Mouse (Mus musculus): Measurements from ENCODE around the gene Napb. TPM values are rescaled to one million over a fixed set of nuclear protein-coding genes. Genes with fewer than 3 reads are reported as not detected.
"Not testable (repeated sequence)": the region's sequence is repeated elsewhere in the genome, so short reads cannot be mapped to it uniquely, and the experiment has no call there.

Napb gene
- 5.6 and 7.4 TPM in 2 replicates for polyA plus RNA-seq (2014; fragmentation: Nextera tagmentation; extraction: Ambion mirVana)

DNA sequence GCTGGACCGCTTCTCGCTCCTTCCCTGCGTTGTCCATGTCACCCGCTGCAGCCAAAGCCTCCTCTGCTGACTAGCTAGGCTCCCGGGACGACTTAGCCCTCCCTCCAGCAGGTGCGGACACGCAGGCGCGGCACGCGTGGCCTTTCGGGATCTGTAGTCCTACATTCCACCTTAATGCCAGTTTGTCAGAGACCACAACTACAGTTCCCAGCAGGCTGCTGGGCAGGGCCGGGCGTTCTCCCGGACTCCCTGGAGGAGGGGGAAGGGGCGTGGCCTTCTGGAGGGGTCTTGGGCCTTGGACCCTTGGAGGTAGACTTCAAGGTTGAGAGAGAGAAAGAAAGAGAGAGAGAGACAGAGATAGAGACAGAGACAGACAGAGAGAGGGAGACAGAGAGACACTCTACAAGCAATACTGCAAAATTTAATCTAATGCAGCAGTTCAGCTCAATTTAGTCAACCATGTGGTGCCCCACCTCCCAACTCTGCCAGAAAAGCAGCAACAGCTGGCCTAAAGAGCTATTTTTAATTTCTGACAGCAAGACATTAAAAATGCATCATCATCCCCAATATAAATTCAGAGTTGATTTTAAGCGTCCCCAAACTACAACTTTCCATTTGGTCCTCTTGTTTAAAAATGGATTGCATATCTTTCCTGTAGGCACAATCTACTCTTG, at the start of gene Napb:
TSS of gene Napb (minus strand) at position 141 of the 674 bp plus-strand sequence.
- Histone ChIP-seq H3K4me2 (ENCODE audit: low read depth, low read length) (peak within 1 kb of the TSS; percentile 88), H3K27me3 (ENCODE audit: control insufficient read depth, insufficient read depth, low read length) (no peaks in the 10 kb centered on the region), H3K9me3 (replicated peaks; ENCODE audit: control insufficient read depth, low read length) (no peaks in the 10 kb centered on the region), H3K27ac (replicated peaks; ENCODE audit: low read depth, low read length) (no peak within 1 kb of the TSS), H3K9ac (replicated peaks; ENCODE audit: low read length) (peak within 1 kb of the TSS; percentile 76), H3K36me3 (replicated peaks; ENCODE audit: control insufficient read depth, insufficient read depth, low read depth, low read length) (no peaks in the 10 kb centered on the region), H3K4me3 (ENCODE audit: low read depth, low read length) (peak within 1 kb of the TSS; percentile 50), H3K4me1 (ENCODE audit: control insufficient read depth, insufficient read depth, low read length) (no peaks in the 10 kb centered on the region)
- DNase-seq (ENCODE audit: low spot score) (peak; percentile 96), ATAC-seq (replicated peaks; ENCODE audit: insufficient number of reproducible peaks, low FRiP score, low TSS enrichment, low read depth) (peak; percentile 100)
- WGBS: 4% methylated on average over 18 of the region's 18 CpGs

DNA sequence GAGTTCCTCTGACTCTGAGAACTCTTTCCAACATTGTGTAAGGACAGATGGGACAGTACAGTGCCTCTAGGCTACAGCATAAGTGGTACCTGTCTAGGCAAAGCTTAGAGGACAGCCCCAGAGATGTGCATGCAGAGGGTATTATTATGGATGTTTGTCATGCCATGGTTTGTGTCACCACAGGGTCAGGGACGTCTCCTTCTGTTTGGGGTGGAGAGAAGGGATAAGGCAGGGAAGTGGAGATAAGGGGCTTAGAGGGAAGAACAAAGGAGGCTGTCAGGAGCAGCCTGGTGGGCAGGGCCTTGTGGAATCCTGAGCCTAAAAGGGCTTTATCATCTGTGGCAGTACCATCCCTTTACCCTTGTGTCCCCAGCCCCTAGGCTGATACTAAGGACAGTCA, 49.4 kb upstream of the Napb start, which contains the start of gene 8030411F24Rik:
TSS of gene 8030411F24Rik (plus strand) at position 301 of the 400 bp plus-strand sequence.
- WGBS: 22% methylated on average over 1 of the region's 1 CpGs
- DNase-seq (ENCODE audit: low spot score): no peak
- no peaks in the 10 kb centered on the region for H3K9me3 ChIP-seq (replicated peaks; ENCODE audit: control insufficient read depth, low read length)

DNA sequence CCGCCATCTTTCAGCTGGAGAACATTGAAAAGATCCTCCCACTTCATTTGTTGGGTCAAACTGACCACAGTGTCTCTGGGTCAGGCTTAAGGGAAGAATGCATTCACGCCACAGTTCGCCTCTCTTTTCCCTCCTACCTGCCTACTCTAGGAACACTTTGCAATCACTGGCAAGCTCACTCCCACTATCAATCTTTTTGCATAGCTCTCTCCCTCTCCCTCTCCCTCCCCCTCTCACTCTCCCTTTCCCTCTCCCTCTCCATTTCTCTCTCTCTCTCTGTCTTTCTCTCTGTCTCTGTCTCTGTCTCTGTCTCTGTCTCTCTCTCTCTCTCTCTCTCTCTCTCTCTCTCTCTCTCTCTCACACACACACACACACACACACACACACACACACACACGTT, 39.1 kb upstream of the Napb start, which contains the start of gene Cst11:
TSS of gene Cst11 (minus strand) at position 101 of the 400 bp plus-strand sequence.
- 91% methylated on average over 4 of the region's 4 CpGs for WGBS
- H3K9me3 ChIP-seq (replicated peaks; ENCODE audit: control insufficient read depth, low read length); H3K27me3 ChIP-seq (ENCODE audit: control insufficient read depth, insufficient read depth, low read length); ATAC-seq (replicated peaks; ENCODE audit: insufficient number of reproducible peaks, low FRiP score, low TSS enrichment, low read depth); H3K27ac ChIP-seq (replicated peaks; ENCODE audit: low read depth, low read length); H3K36me3 ChIP-seq (replicated peaks; ENCODE audit: control insufficient read depth, insufficient read depth, low read depth, low read length); H3K4me2 ChIP-seq (ENCODE audit: low read depth, low read length); H3K4me3 ChIP-seq (ENCODE audit: low read depth, low read length); H3K9ac ChIP-seq (replicated peaks; ENCODE audit: low read length); DNase-seq (ENCODE audit: low spot score); H3K4me1 ChIP-seq (ENCODE audit: control insufficient read depth, insufficient read depth, low read length): not testable (repeated sequence)

More for the DNA sequence above, 49.4 kb upstream of the Napb start, which contains the start of gene 8030411F24Rik:
- no peak within 1 kb of the TSS for H3K27ac ChIP-seq (replicated peaks; ENCODE audit: low read depth, low read length)
- H3K4me1 ChIP-seq (ENCODE audit: control insufficient read depth, insufficient read depth, low read length): no peaks in the 10 kb centered on the region
- no peak within 1 kb of the TSS for H3K9ac ChIP-seq (replicated peaks; ENCODE audit: low read length)
- no peaks in the 10 kb centered on the region for H3K36me3 ChIP-seq (replicated peaks; ENCODE audit: control insufficient read depth, insufficient read depth, low read depth, low read length)
- H3K4me3 ChIP-seq (ENCODE audit: low read depth, low read length): no peak within 1 kb of the TSS
- H3K4me2 ChIP-seq (ENCODE audit: low read depth, low read length): no peak within 1 kb of the TSS
- no peaks in the 10 kb centered on the region for H3K27me3 ChIP-seq (ENCODE audit: control insufficient read depth, insufficient read depth, low read length)
- no peak for ATAC-seq (replicated peaks; ENCODE audit: insufficient number of reproducible peaks, low FRiP score, low TSS enrichment, low read depth)

DNA sequence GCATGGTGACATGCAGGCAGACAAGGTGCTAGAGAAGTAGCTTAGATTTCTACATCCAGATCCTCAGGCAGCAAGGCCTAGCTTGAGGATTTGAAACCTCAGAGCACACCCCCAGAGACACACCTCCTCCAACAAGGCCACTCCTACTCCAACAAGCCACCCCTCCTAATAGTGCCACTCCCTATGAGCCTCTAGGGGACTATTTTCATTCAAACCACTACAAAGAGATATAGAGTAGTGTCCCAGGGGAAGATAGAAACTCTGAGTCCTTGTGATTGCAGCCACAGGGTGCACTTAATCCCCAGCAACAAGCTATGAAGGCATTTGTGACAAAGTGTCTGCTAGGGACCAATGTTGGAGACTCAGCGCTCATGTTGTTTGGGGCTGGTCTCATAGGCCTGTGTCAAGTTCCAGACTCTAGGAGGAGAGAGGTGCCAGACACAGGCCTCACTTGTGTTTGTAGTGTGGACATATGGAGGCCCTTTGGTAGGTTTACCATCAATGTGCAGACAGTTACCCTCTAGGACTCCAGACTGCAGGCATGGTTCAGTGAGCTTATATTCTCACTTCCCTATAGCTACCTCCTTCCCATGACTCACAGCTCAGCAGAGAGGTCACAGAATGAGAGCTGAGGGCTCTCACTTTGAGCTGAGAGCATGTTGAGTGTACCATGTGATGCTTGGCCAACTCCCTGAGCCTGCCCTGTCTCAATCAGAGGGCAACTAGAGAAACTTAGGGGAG, 31.6 kb upstream of the Napb start:
- Histone ChIP-seq H3K27ac (replicated peaks; ENCODE audit: low read depth, low read length) (no peak overlapping the region), H3K4me3 (ENCODE audit: low read depth, low read length) (no peak overlapping the region), H3K36me3 (replicated peaks; ENCODE audit: control insufficient read depth, insufficient read depth, low read depth, low read length) (no peaks in the 10 kb centered on the region), H3K9ac (replicated peaks; ENCODE audit: low read length) (no peak overlapping the region), H3K27me3 (ENCODE audit: control insufficient read depth, insufficient read depth, low read length) (no peaks in the 10 kb centered on the region), H3K4me1 (ENCODE audit: control insufficient read depth, insufficient read depth, low read length) (no peaks in the 10 kb centered on the region), H3K9me3 (replicated peaks; ENCODE audit: control insufficient read depth, low read length) (no peaks in the 10 kb centered on the region), H3K4me2 (ENCODE audit: low read depth, low read length) (no peak overlapping the region)
- no peak for ATAC-seq (replicated peaks; ENCODE audit: insufficient number of reproducible peaks, low FRiP score, low TSS enrichment, low read depth)
- WGBS: 95% methylated on average over 1 of the region's 1 CpGs
- no peak for DNase-seq (ENCODE audit: low spot score)

DNA sequence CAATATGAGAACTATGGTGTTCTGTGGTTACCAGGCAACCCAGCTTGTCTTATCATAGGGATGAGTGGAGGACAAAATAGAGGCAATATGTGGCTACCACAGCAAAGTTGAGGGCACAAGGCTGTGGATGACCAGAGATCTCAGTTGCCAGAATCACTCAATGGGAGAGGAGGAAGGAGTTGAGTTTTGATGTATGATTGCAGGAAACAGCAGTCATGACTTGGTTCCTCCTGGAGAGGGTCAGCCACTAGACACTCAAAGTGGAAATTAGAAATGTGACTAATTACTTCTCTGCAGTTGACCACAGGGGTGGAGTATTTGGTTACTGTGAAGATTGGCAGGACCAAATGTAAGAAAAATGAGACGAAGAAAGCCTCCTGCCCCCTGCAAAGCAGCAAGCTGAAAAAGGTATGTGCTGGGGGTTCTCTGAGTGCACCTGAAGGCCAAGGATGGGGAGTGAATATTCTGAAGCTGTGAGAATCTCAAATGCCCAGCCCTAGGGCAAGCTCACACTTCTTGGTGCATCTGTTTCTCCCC, 22.1 kb upstream of the Napb start:
- H3K9ac ChIP-seq (replicated peaks; ENCODE audit: low read length): no peak overlapping the region
- no peak overlapping the region for H3K4me2 ChIP-seq (ENCODE audit: low read depth, low read length)
- no peak overlapping the region for H3K27ac ChIP-seq (replicated peaks; ENCODE audit: low read depth, low read length)
- no peaks in the 10 kb centered on the region for H3K9me3 ChIP-seq (replicated peaks; ENCODE audit: control insufficient read depth, low read length)
- H3K4me1 ChIP-seq (ENCODE audit: control insufficient read depth, insufficient read depth, low read length): no peaks in the 10 kb centered on the region
- ATAC-seq (replicated peaks; ENCODE audit: insufficient number of reproducible peaks, low FRiP score, low TSS enrichment, low read depth) (no peak), DNase-seq (ENCODE audit: low spot score) (no peak)
- 64% methylated on average over 1 of the region's 1 CpGs for WGBS
- no peak overlapping the region for H3K4me3 ChIP-seq (ENCODE audit: low read depth, low read length)
- no peaks in the 10 kb centered on the region for H3K36me3 ChIP-seq (replicated peaks; ENCODE audit: control insufficient read depth, insufficient read depth, low read depth, low read length)
- H3K27me3 ChIP-seq (ENCODE audit: control insufficient read depth, insufficient read depth, low read length): no peaks in the 10 kb centered on the region

DNA sequence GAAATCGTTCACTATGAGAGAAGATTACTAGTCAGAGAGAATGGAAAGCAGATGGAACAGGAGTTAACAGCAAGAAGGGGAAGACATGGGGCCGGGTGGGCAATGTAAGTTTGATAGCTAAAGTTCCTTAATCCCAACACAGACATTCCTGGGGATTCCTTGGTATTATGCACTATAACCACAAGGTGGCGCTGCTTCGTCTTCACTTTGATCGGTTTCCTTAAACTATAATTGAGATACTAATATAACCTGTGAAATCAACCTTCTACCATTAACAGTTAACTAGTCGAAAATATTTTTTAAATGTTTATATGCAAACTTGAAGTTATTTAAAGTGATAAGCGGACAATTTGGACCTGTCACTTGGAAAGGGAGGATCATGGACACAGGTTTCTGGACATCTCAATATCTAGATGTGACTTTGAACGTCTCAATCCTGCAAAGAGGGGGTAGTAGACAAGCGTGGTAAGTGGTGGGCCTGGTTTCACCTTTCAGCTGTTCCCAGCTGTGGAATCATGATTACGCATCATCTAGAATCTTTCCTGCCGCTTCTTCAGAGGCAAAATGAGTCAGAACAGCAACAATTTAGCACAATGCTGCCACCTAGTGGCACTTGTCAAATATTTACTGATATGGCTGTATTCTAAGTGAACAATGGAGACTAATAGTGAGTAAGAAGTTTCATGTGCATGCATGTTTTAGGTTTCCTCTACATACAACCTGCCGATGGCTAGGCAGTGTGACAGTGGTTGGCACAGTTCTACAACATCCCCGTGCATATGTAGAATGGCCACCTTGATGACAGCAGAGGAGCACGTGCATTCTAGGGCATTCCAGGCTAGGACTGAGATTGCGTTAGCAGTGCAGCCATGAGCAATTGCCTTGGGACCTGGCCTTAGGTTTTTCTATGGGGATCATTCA, 19.9 kb upstream of the Napb start:
- no peaks in the 10 kb centered on the region for H3K9me3 ChIP-seq (replicated peaks; ENCODE audit: control insufficient read depth, low read length)
- H3K4me3 ChIP-seq (ENCODE audit: low read depth, low read length): peak overlapping the region; percentile 4; the same call in 1 of the 2 replicates
- DNase-seq (ENCODE audit: low spot score) (peak; percentile 93), ATAC-seq (replicated peaks; ENCODE audit: insufficient number of reproducible peaks, low FRiP score, low TSS enrichment, low read depth) (peak; percentile 57)
- WGBS: 18% methylated on average over 15 of the region's 15 CpGs
- no peaks in the 10 kb centered on the region for H3K4me1 ChIP-seq (ENCODE audit: control insufficient read depth, insufficient read depth, low read length)
- no peaks in the 10 kb centered on the region for H3K27me3 ChIP-seq (ENCODE audit: control insufficient read depth, insufficient read depth, low read length)
- H3K4me2 ChIP-seq (ENCODE audit: low read depth, low read length): peak overlapping the region; percentile 19; the same call in 1 of the 2 replicates
- no peak overlapping the region for H3K9ac ChIP-seq (replicated peaks; ENCODE audit: low read length)
- no peak overlapping the region for H3K27ac ChIP-seq (replicated peaks; ENCODE audit: low read depth, low read length)
- no peaks in the 10 kb centered on the region for H3K36me3 ChIP-seq (replicated peaks; ENCODE audit: control insufficient read depth, insufficient read depth, low read depth, low read length)

DNA sequence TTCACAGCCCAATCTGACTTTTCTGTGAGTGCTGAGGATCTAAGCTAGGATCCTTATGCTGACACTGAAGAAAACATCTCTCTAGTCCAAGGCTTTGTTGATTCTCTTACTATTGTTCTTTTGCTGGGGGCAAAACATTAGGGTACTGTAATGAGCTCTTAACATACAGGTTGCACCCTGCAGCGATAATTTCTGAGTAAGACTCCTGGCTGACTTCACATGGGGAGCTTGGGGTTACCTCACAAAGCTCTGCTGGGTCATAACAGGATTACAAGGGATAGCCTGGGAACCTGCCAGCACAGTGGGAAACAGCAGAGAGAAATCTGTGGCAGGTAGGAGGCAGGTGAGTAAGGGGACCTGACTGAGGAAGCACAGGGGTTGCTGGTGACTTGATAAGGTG, 17.8 kb upstream of the Napb start, which contains the start of gene Cstl1:
TSS of gene Cstl1 (plus strand) at position 301 of the 400 bp plus-strand sequence.
- no peaks in the 10 kb centered on the region for H3K36me3 ChIP-seq (replicated peaks; ENCODE audit: control insufficient read depth, insufficient read depth, low read depth, low read length)
- H3K4me1 ChIP-seq (ENCODE audit: control insufficient read depth, insufficient read depth, low read length): no peaks in the 10 kb centered on the region
- H3K4me3 ChIP-seq (ENCODE audit: low read depth, low read length): no peak within 1 kb of the TSS
- WGBS: 69% methylated on average over 1 of the region's 1 CpGs
- H3K4me2 ChIP-seq (ENCODE audit: low read depth, low read length): no peak within 1 kb of the TSS
- no peak for DNase-seq (ENCODE audit: low spot score)
- no peak within 1 kb of the TSS for H3K9ac ChIP-seq (replicated peaks; ENCODE audit: low read length)
- no peaks in the 10 kb centered on the region for H3K27me3 ChIP-seq (ENCODE audit: control insufficient read depth, insufficient read depth, low read length)
- H3K27ac ChIP-seq (replicated peaks; ENCODE audit: low read depth, low read length): no peak within 1 kb of the TSS
- no peaks in the 10 kb centered on the region for H3K9me3 ChIP-seq (replicated peaks; ENCODE audit: control insufficient read depth, low read length)
- no peak for ATAC-seq (replicated peaks; ENCODE audit: insufficient number of reproducible peaks, low FRiP score, low TSS enrichment, low read depth)

Measured in embryonic facial prominence, embryonic 11.5 days (tissue).